Mouse (Mus musculus): Measurements from ENCODE around the gene Atg4d. TPM values are rescaled to one million over a fixed set of nuclear protein-coding genes. Genes with fewer than 3 reads are reported as not detected.
"Not testable (repeated sequence)": the region's sequence is repeated elsewhere in the genome, so short reads cannot be mapped to it uniquely, and the experiment has no call there.

Gene Atg4d
- polyA plus RNA-seq, 1 experiment from 2014 or later = 33.6 TPM

GRCm38 (mm10) chr9:21318792-21319191, 53.7 kb downstream of the Atg4d start:
- Histone ChIP-seq H3K36me3 (no peaks in the 10 kb centered on the region), H3K4me3 (no peak overlapping the region), H3K4me1 (peaks cover 15% of the 10 kb centered on the region), H3K4me2 (replicated peaks) (no peak overlapping the region), H3K9me3 (no peaks in the 10 kb centered on the region), H3K9ac (no peak overlapping the region), H3K27me3 (no peaks in the 10 kb centered on the region), H3K27ac (no peak overlapping the region)
- ATAC-seq (ENCODE audit: insufficient number of reproducible peaks, insufficient read depth, low FRiP score, low TSS enrichment) = no peak
- 96% methylated on average over 6 of the region's 6 CpGs for WGBS

GRCm38 (mm10) chr9:21319503-21319902, 54.4 kb downstream of the Atg4d start:
- no peak overlapping the region for H3K9ac ChIP-seq
- no peak overlapping the region for H3K27ac ChIP-seq
- ATAC-seq (ENCODE audit: insufficient number of reproducible peaks, insufficient read depth, low FRiP score, low TSS enrichment) = no peak
- H3K4me3 ChIP-seq = no peak overlapping the region
- WGBS = 94% methylated on average over 4 of the region's 4 CpGs
- no peaks in the 10 kb centered on the region for H3K9me3 ChIP-seq
- no peaks in the 10 kb centered on the region for H3K27me3 ChIP-seq
- no peak overlapping the region for H3K4me2 ChIP-seq (replicated peaks)
- H3K36me3 ChIP-seq = 0 out of 2 replicates have a peak, but pooled peaks cover 3% of the 10 kb centered on the region
- peaks cover 15% of the 10 kb centered on the region for H3K4me1 ChIP-seq

GRCm38 (mm10) chr9:21320280-21320618, 55.2 kb downstream of the Atg4d start:
- Histone ChIP-seq H3K27me3 (no peaks in the 10 kb centered on the region), H3K36me3 (0 out of 2 replicates have a peak, but pooled peaks cover 3% of the 10 kb centered on the region), H3K27ac (no peak overlapping the region), H3K9me3 (no peaks in the 10 kb centered on the region), H3K4me3 (peak overlapping the region; percentile 56), H3K9ac (peak overlapping the region; percentile 61; the same call in 1 of the 2 replicates), H3K4me2 (replicated peaks) (peak overlapping the region; percentile 94), H3K4me1 (peaks cover 15% of the 10 kb centered on the region)
- ATAC-seq (ENCODE audit: insufficient number of reproducible peaks, insufficient read depth, low FRiP score, low TSS enrichment) = peak; percentile 29; the same call in 1 of the 2 replicates
- 29% methylated on average over 4 of the region's 4 CpGs for WGBS

- ATAC-seq (ENCODE audit: insufficient number of reproducible peaks, insufficient read depth, low FRiP score, low TSS enrichment) = peak; percentile 81
- peak within 1 kb of the TSS; percentile 56 for H3K4me3 ChIP-seq
- H3K27ac ChIP-seq = no peak within 1 kb of the TSS
- H3K4me2 ChIP-seq (replicated peaks) = peak within 1 kb of the TSS; percentile 94
- 1% methylated on average over 52 of the region's 52 CpGs for WGBS
- 0 out of 2 replicates have a peak, but pooled peaks cover 3% of the 10 kb centered on the region for H3K36me3 ChIP-seq
- H3K9ac ChIP-seq = peak within 1 kb of the TSS; percentile 61
- peaks cover 15% of the 10 kb centered on the region for H3K4me1 ChIP-seq
- no peaks in the 10 kb centered on the region for H3K9me3 ChIP-seq
- no peaks in the 10 kb centered on the region for H3K27me3 ChIP-seq
Measured at GRCm38 (mm10) chr9:21320619-21321512, 55.8 kb downstream of the Atg4d start, which contains the start of gene Slc44a2. Gene Slc44a2 (plus strand): TSS chr9:21320698.

GRCm38 (mm10) chr9:21321513-21321835, 56.4 kb downstream of the Atg4d start:
- WGBS = 10% methylated on average over 6 of the region's 6 CpGs
- Histone ChIP-seq H3K9ac (peak overlapping the region; percentile 61), H3K4me2 (replicated peaks) (peak overlapping the region; percentile 94), H3K36me3 (0 out of 2 replicates have a peak, but pooled peaks cover 3% of the 10 kb centered on the region), H3K4me3 (peak overlapping the region; percentile 56), H3K27me3 (no peaks in the 10 kb centered on the region), H3K9me3 (no peaks in the 10 kb centered on the region), H3K4me1 (peaks cover 15% of the 10 kb centered on the region), H3K27ac (no peak overlapping the region)
- ATAC-seq (ENCODE audit: insufficient number of reproducible peaks, insufficient read depth, low FRiP score, low TSS enrichment) = 0 out of 2 replicates have a peak, but pooled peaks have one; percentile 6

- Histone ChIP-seq H3K9me3 (no peaks in the 10 kb centered on the region), H3K36me3 (0 out of 2 replicates have a peak, but pooled peaks cover 3% of the 10 kb centered on the region), H3K27ac (no peak overlapping the region), H3K4me1 (peaks cover 15% of the 10 kb centered on the region), H3K27me3 (no peaks in the 10 kb centered on the region), H3K4me3 (no peak overlapping the region; the same call in 1 of the 2 replicates), H3K4me2 (replicated peaks) (peak overlapping the region; percentile 94), H3K9ac (no peak overlapping the region)
- no peak for ATAC-seq (ENCODE audit: insufficient number of reproducible peaks, insufficient read depth, low FRiP score, low TSS enrichment)
- 81% methylated on average over 19 of the region's 19 CpGs for WGBS
Measured at GRCm38 (mm10) chr9:21322211-21322916, 57.3 kb downstream of the Atg4d start.

- H3K27ac ChIP-seq; H3K4me3 ChIP-seq; H3K9ac ChIP-seq; H3K36me3 ChIP-seq; ATAC-seq (ENCODE audit: insufficient number of reproducible peaks, insufficient read depth, low FRiP score, low TSS enrichment); H3K9me3 ChIP-seq; H3K27me3 ChIP-seq; H3K4me2 ChIP-seq (replicated peaks): not testable (repeated sequence)
- peaks cover 15% of the 10 kb centered on the region for H3K4me1 ChIP-seq
- WGBS = 87% methylated on average over 8 of the region's 8 CpGs
Measured at GRCm38 (mm10) chr9:21322917-21323297, 57.8 kb downstream of the Atg4d start.

- H3K9me3 ChIP-seq = no peaks in the 10 kb centered on the region
- H3K9ac ChIP-seq = no peak overlapping the region
- no peak for ATAC-seq (ENCODE audit: insufficient number of reproducible peaks, insufficient read depth, low FRiP score, low TSS enrichment)
- no peak overlapping the region for H3K4me2 ChIP-seq (replicated peaks)
- no peak overlapping the region for H3K27ac ChIP-seq
- peaks cover 15% of the 10 kb centered on the region for H3K4me1 ChIP-seq
- H3K4me3 ChIP-seq = no peak overlapping the region
- 0 out of 2 replicates have a peak, but pooled peaks cover 3% of the 10 kb centered on the region for H3K36me3 ChIP-seq
- H3K27me3 ChIP-seq = no peaks in the 10 kb centered on the region
- WGBS = 89% methylated on average over 11 of the region's 11 CpGs
Measured at GRCm38 (mm10) chr9:21324269-21324668, 59.2 kb downstream of the Atg4d start.

Other genes starting within 250 kb of the Atg4d start
- 8.6 and 9.0 TPM in 2 replicates for gene Icam1, start 249.3 kb upstream of the Atg4d start, polyA plus RNA-seq (2016; fragmentation: Nextera tagmentation; extraction: Ambion mirVana)
- 1.6 and 2.5 TPM in 2 replicates for gene Icam4, start 235.9 kb upstream of the Atg4d start, polyA plus RNA-seq (2016; fragmentation: Nextera tagmentation; extraction: Ambion mirVana)
- 0.14 and 0.23 TPM in 2 replicates for gene Icam5, start 233.2 kb upstream of the Atg4d start, polyA plus RNA-seq (2016; fragmentation: Nextera tagmentation; extraction: Ambion mirVana)
- 0.82 and 2.0 TPM in 2 replicates for gene Zglp1, start 198.2 kb upstream of the Atg4d start, polyA plus RNA-seq (2016; fragmentation: Nextera tagmentation; extraction: Ambion mirVana)
- gene Gm49373, start 192.2 kb upstream of the Atg4d start, polyA plus RNA-seq (2016; fragmentation: Nextera tagmentation; extraction: Ambion mirVana) = 1.3 and 1.5 TPM in 2 replicates
- gene Fdx1l, start 191.7 kb upstream of the Atg4d start, polyA plus RNA-seq (2016; fragmentation: Nextera tagmentation; extraction: Ambion mirVana) = 54.8 and 59.3 TPM in 2 replicates
- 2.3 TPM in 2 replicates for gene Gm38431, start 173.3 kb upstream of the Atg4d start, polyA plus RNA-seq (2016; fragmentation: Nextera tagmentation; extraction: Ambion mirVana)
- gene Raver1, start 173.3 kb upstream of the Atg4d start, polyA plus RNA-seq (2016; fragmentation: Nextera tagmentation; extraction: Ambion mirVana) = 61.5 and 64.3 TPM in 2 replicates
- 13.9 and 17.4 TPM in 2 replicates for gene Tyk2, start 134.1 kb upstream of the Atg4d start, polyA plus RNA-seq (2016; fragmentation: Nextera tagmentation; extraction: Ambion mirVana)
- 335 and 342 TPM in 2 replicates for gene Cdc37, start 115.3 kb upstream of the Atg4d start, polyA plus RNA-seq (2016; fragmentation: Nextera tagmentation; extraction: Ambion mirVana)
- 5.6 and 7.2 TPM in 2 replicates for gene Pde4a, start 99.6 kb upstream of the Atg4d start, polyA plus RNA-seq (2016; fragmentation: Nextera tagmentation; extraction: Ambion mirVana)
- gene Keap1, start 25.9 kb upstream of the Atg4d start, polyA plus RNA-seq (2016; fragmentation: Nextera tagmentation; extraction: Ambion mirVana) = 61.3 and 68.7 TPM in 2 replicates
- 0.42 and 0.64 TPM in 2 replicates for gene S1pr5, start 16.9 kb upstream of the Atg4d start, polyA plus RNA-seq (2016; fragmentation: Nextera tagmentation; extraction: Ambion mirVana)
- gene Kri1, start 22.7 kb downstream of the Atg4d start, polyA plus RNA-seq (2016; fragmentation: Nextera tagmentation; extraction: Ambion mirVana) = 16.8 and 17.9 TPM in 2 replicates
- gene Cdkn2d, start 26.1 kb downstream of the Atg4d start, polyA plus RNA-seq (2016; fragmentation: Nextera tagmentation; extraction: Ambion mirVana) = 51.7 and 52.5 TPM in 2 replicates
- gene Ap1m2, start 47.0 kb downstream of the Atg4d start, polyA plus RNA-seq (2016; fragmentation: Nextera tagmentation; extraction: Ambion mirVana) = 15.8 and 18.2 TPM in 2 replicates
- gene Slc44a2, start 55.4 kb downstream of the Atg4d start, polyA plus RNA-seq (2016; fragmentation: Nextera tagmentation; extraction: Ambion mirVana) = 117 and 118 TPM in 2 replicates
- gene Ilf3, start 102.6 kb downstream of the Atg4d start, polyA plus RNA-seq (2016; fragmentation: Nextera tagmentation; extraction: Ambion mirVana) = 277 and 284 TPM in 2 replicates
- gene Qtrt1, start 146.5 kb downstream of the Atg4d start, polyA plus RNA-seq (2016; fragmentation: Nextera tagmentation; extraction: Ambion mirVana) = 48.7 and 50.2 TPM in 2 replicates
- gene Dnm2, start 159.6 kb downstream of the Atg4d start, polyA plus RNA-seq (2016; fragmentation: Nextera tagmentation; extraction: Ambion mirVana) = 75.3 and 76.7 TPM in 2 replicates
- gene Tmed1, start 245.0 kb downstream of the Atg4d start, polyA plus RNA-seq (2016; fragmentation: Nextera tagmentation; extraction: Ambion mirVana) = 113 and 115 TPM in 2 replicates

All from embryonic facial prominence, embryonic 12.5 days (tissue).